Mouse (Mus musculus) gastrocnemius, adult 2 months (tissue): ENCODE data around the gene Cfap206. TPM values are rescaled to one million over a fixed set of nuclear protein-coding genes. Genes with fewer than 3 reads are reported as not detected.
"Not testable (repeated sequence)": the region's sequence is repeated elsewhere in the genome, so short reads cannot be mapped to it uniquely, and the experiment has no call there.

Experiments
- DNase-seq: peaks from one replicate; pipeline ENCODE4 v3.0.0; 2022
- H3K27ac ChIP-seq: fragments of 200-600 bp; 2 replicates; pipeline ENCODE4 v1.8.1; 2022; ENCODE audit warnings: mild to moderate bottlenecking
- H3K4me3 ChIP-seq: fragments of 200-600 bp; 2 replicates; pipeline ENCODE4 v1.8.1; 2022; ENCODE audit warnings: mild to moderate bottlenecking, moderate library complexity
- CTCF ChIP-seq: fragments of 200-600 bp; IDR thresholded peaks from 2 replicates; pipeline ENCODE4 v1.8.1; 2022; ENCODE audit warnings: antibody characterized with exemption, mild to moderate bottlenecking, moderate library complexity
- intact Hi-C: fragments of 180-260 bp; cut with DNase I; formaldehyde crosslinking; loops from one replicate; pipeline ENCODE4 v1.15.1; 2025
- long read RNA-seq, 2 experiments: library from polyadenylated mRNA; stranded (forward); transcript quantifications; one replicate each; pipeline ENCODE4 v2.0.0; 2021
- total RNA-seq, 2 experiments: library from RNA; stranded (reverse); gene quantifications; 2 replicates each; pipeline ENCODE4 v1.2.3; 2021

Gene Cfap206
- not detected for total RNA-seq
- long read RNA-seq, experiment 1 = 0 reads
- long read RNA-seq, experiment 2 = 0 reads

DNA sequence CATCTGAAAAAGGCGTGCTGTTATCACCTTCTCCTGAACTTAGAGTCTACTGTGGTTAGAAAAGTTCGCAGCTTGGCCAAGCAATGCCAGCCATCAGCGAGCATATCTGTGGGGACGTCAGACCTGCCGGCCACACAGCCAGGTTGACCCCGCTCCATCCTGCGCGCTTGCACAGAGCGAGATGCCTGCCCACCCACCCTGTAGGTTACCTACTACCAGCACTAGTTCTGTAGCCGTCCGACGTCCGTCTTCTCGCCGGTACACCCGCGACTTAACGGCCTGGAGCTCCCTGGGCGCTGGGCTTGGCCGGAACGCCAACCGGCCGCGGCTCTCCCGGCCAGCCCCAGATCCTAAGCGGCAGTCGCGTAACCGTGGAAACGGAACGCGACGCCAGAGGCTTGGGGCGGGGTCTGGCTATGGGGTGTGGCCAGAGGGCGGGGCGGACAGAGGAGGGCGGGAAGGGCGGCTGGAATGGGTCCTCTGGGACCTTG is at the start of gene Cfap206:
TSS of gene Cfap206 (minus strand) at position 356 of the 491 bp plus-strand sequence.
- peak; percentile 77 for DNase-seq
- Histone ChIP-seq H3K27ac (no peak within 1 kb of the TSS), H3K4me3 (peak within 1 kb of the TSS; percentile 69)
- no peak for TF ChIP-seq CTCF
- intact Hi-C loops = no loop called here

GRCm38 (mm10) chr4:34777677-34778527 is 47.9 kb upstream of the Cfap206 start, which contains the start of gene Smim8:
TSS of gene Smim8 (minus strand) at chr4:34778423.
- intact Hi-C loops = loop anchor here (1.0 to 10.0 kb wide), 4 partner anchors 91 to 447 kb away; partner anchors contain the start of genes C9orf72, Slc35a1 and Zfp292

GRCm38 (mm10) chr4:34771652-34772371 is 41.8 kb upstream of the Cfap206 start:
- intact Hi-C loops = loop anchor here (10.0 kb wide), 1 partner anchor 453 kb away; the partner anchor contains the start of gene C9orf72
- DNase-seq = no peak

More at GRCm38 (mm10) chr4:34777677-34778527, 47.9 kb upstream of the Cfap206 start, which contains the start of gene Smim8:
- Histone ChIP-seq H3K27ac (peak within 1 kb of the TSS; percentile 93), H3K4me3 (peak within 1 kb of the TSS; percentile 85)
- DNase-seq = peak; percentile 94
- peak; percentile 96 for TF ChIP-seq CTCF

DNA sequence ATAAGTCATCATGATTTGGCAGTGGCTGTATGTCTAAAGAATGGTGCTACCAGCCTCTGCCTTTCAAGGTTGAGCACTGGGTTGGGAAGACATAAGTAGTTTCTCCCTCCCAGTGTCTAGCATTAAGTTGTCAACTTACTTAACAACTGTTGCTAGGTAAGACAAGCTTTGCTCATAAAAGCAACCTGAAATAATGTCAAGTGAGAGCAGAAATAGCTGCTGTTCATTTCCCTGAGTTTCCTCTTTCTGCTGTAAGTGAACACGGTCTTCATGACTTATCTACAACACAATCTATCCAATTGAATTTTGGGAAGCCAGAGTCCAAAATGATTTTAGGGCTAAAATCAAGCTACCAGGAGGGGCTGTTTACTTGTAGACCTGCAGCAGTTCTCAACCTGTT is 26.2 kb upstream of the Cfap206 start, which contains the start of gene Gm136:
TSS of gene Gm136 (minus strand) at position 101 of the 400 bp plus-strand sequence.
- intact Hi-C loops = no loop called here
- no peak within 1 kb of the TSS for H3K4me3 ChIP-seq
- H3K27ac ChIP-seq = no peak within 1 kb of the TSS
- TF ChIP-seq CTCF = no peak
- no peak for DNase-seq

More at GRCm38 (mm10) chr4:34771652-34772371, 41.8 kb upstream of the Cfap206 start:
- no peak for TF ChIP-seq CTCF
- Histone ChIP-seq H3K27ac (no peak overlapping the region), H3K4me3 (no peak overlapping the region)

- no peak for TF ChIP-seq CTCF
- intact Hi-C loops = no loop called here
- no peak for DNase-seq
- Histone ChIP-seq H3K4me3 (no peak overlapping the region), H3K27ac (no peak overlapping the region)
Observed at GRCm38 (mm10) chr4:34749236-34749635, 19.2 kb upstream of the Cfap206 start.

DNA sequence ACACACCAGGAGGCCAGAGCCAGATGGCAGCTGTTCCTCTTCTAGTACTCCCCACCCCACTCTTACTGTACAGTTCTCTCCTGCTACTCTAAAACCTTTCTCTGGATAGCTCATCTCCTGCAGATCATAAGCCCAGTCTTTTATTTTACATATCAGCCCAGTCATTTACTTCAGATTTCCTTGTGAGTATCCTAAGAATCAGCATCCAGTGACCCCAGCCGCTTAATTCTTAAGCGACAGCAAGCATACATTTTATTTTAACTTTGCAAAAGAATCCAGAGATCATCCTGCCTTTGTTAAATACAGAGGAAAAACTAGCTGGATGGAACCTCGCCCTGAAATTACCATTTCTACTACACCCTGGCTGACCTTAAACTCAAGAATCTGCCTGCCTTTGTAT is 4.5 kb upstream of the Cfap206 start:
- TF ChIP-seq CTCF = no peak

GRCm38 (mm10) chr4:34733415-34733814 is 3.4 kb upstream of the Cfap206 start:
- peak; percentile 33 for TF ChIP-seq CTCF
- H3K4me3 ChIP-seq, H3K27ac ChIP-seq, DNase-seq, intact Hi-C loops: not testable (repeated sequence)

More for the DNA sequence above, 4.5 kb upstream of the Cfap206 start:
- no peak overlapping the region for H3K4me3 ChIP-seq
- intact Hi-C loops = no loop called here
- H3K27ac ChIP-seq = no peak overlapping the region
- no peak for DNase-seq

- DNase-seq, H3K27ac ChIP-seq, intact Hi-C loops, H3K4me3 ChIP-seq: not testable (repeated sequence)
Observed at GRCm38 (mm10) chr4:34725710-34726109, 4.3 kb downstream of the Cfap206 start.

GRCm38 (mm10) chr4:34724306-34724705 is 5.7 kb downstream of the Cfap206 start:
- no peak overlapping the region for H3K27ac ChIP-seq
- intact Hi-C loops = no loop called here
- no peak overlapping the region for H3K4me3 ChIP-seq
- no peak for TF ChIP-seq CTCF
- no peak for DNase-seq

DNA sequence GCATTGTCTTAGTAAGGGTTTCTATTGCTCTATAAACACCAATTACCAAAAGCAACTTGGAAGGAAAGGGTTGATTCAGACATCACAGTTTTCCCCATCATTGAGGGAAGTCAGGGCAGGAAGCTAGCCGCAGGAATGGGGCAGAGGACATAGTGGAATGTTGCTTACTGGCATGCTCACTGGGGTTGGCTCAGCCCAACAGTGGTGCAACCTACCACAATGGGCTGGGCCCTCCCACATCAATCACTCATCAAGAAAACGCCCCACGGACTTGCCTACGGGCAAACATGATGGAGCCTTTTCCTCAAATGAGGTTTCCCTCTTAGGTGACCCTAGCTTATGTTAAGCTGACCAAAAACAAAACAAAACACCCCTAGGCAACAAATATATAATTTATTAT is 6.8 kb downstream of the Cfap206 start:
- DNase-seq = no peak
- intact Hi-C loops = no loop called here
- TF ChIP-seq CTCF = no peak
- Histone ChIP-seq H3K27ac (no peak overlapping the region), H3K4me3 (no peak overlapping the region)

GRCm38 (mm10) chr4:34720127-34720895 is 9.7 kb downstream of the Cfap206 start:
- peak; percentile 1; the same call in 1 of the 2 replicates for TF ChIP-seq CTCF
- intact Hi-C loops = no loop called here
- DNase-seq = no peak
- Histone ChIP-seq H3K4me3 (no peak overlapping the region), H3K27ac (no peak overlapping the region)

DNA sequence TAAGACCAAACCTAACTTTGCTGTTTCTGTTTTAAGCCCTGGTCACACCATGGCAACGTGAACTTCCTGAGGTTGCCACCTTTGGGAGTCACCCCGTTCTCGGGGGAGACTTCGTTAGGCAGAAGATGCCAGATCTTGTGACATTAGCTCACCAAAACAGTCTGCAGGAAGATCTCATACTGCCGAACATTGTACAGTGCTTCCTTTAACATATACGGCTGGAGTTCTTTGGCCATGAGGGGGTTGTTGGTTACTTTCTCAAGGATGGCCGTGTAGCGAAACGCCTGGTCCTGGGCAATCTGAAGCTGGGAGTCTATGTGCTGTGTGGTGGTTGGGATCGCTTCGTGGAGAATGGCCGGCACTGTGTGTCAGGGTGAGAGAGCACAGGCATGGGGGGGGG is 10.6 kb downstream of the Cfap206 start:
- DNase-seq = no peak

More for the DNA sequence above, 10.6 kb downstream of the Cfap206 start:
- no peak for TF ChIP-seq CTCF
- H3K4me3 ChIP-seq = no peak overlapping the region
- H3K27ac ChIP-seq = no peak overlapping the region
- intact Hi-C loops = no loop called here
